Mouse (Mus musculus) heart, postnatal 0 days (tissue): Measurements from ENCODE around the gene Cela3a.

ENCODE experiments used
- CTCF ChIP-seq: IDR thresholded peaks from 2 replicates; pipeline ENCODE4 v1.5.1; 2016; ENCODE audit warnings: antibody characterized with exemption, control low read depth, low read depth
- EP300 ChIP-seq: IDR thresholded peaks from 2 replicates; pipeline ENCODE4 v1.6.1; 2016; ENCODE audit warnings: antibody characterized with exemption, low read depth

- no peak for TF ChIP-seq EP300
- no peak for TF ChIP-seq CTCF
Observed at GRCm38 (mm10) chr4:137448641-137449040, 39.0 kb upstream of the Cela3a start.
